Mouse (Mus musculus) frontal cortex, postnatal 10 days (tissue): ENCODE data around the gene Tradd.

Experiments used
- DNase-seq, 2 experiments: peaks; one replicate each; pipeline ENCODE4 v3.0.0; 2022; ENCODE audit warnings: low spot score in 2 of 2, mixed read lengths in 1 of 2

Gene Tradd

GRCm38 (mm10) chr8:105264024-105264982 is at the start of gene Tradd, which contains the start of gene Fbxl8:
Tradd (minus strand) TSS chr8:105264609.
Fbxl8 (plus strand) TSS chr8:105264648.
- DNase-seq, result peak in 1 of 2 experiments; percentile 43

GRCm38 (mm10) chr8:105313622-105314402 is 49.4 kb upstream of the Tradd start:
- DNase-seq, result no peak

DNA sequence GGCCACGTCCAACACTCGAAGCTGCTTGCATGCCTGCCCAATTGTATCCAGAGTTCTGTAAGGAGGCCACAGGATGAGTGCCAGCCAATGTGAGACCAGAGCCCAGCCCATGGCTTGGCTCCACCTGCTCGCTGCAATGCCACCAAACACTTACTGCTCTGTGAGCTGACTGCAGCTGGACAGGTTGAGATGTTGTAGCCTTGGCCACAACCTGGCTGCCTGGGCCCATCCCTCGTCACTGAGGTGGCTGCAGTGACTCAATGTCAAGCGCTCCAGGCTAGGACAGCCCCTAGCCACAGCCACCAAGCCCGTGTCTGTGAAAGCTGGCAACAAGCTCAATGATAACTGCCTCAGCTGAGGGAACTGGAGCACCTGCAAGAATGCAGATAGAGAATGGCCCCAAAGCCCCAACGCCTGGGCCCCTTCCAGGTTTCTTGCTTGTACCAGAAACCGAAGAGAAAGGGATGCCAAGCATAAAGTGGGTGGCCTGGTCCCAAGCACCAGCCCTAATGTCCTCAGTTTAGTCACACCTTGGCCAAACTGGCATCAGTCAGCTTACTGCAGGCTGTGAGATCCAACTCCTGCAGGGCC is 48.6 kb upstream of the Tradd start:
- no peak for DNase-seq

DNA sequence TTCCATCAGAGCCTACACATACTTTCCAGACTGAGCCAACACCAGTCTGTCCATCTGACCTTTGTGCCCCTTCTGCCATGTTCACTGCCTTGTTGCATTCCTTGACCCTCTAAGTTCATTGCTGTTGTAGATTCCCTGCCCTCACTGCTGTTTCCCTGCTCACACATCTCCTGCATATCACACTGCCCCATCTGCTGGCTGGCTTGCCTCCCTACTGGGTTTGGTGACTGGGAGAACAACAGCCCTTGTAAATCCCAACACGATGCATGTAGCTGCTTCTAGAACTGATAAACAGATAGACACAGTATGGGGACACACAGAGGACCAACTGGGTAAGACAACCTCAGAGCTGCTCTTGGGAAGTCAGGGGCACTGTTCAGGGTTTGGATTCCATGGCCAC is 47.3 kb upstream of the Tradd start:
- DNase-seq, result no peak

DNA sequence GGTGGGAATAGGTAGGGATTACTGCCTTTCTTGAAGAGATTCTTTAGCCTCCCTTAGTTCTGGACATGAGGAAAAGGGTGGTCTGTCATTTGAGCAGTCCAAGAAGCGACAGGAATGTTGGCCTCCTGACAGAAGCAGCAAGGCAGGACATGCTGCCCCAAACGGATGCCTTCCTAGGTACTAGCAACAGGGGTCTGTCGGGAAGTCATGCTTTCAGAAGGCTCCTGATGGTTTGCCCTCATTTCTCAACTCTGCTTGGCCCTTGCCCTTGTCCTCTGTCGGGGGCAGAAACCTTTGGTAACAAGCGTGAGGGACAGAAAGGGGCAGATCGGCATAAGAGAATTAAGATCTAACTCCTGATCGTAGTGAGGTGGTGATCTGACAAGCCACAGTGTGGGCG is 45.7 kb upstream of the Tradd start:
- no peak for DNase-seq

GRCm38 (mm10) chr8:105309142-105309847 is 44.9 kb upstream of the Tradd start:
- no peak for DNase-seq

- DNase-seq, result no peak
These were observed 44.0 kb upstream of the Tradd start for GRCm38 (mm10) chr8:105308428-105308827.

- no peak for DNase-seq
These were observed 43.3 kb upstream of the Tradd start for GRCm38 (mm10) chr8:105307670-105308069.

DNA sequence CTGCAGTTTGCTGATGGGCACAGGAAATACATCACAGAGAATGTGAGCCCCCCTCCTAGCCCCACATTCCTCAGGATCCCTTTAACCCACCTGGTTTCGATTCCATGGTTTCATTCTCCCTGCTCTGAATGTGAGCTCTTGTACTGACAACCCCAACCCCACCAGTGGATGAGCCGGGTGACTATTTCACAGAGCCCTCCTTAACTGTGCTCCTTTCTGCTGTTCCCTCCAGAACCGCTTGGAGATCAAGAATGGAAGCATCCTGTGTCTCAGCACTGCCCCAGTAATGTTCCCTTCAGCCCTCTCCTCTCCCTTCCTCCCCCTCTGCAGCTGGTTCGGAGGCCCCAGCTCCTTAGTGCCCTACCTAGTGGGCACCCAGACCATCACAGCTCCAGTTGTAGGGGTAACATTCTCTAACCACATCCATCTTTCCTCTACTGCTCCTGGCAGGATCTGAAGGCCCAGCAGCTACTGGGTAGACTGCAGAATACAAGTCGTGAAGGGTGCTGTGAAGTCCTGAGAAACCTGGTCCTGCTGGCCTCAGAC is 41.8 kb upstream of the Tradd start:
- no peak for DNase-seq

DNA sequence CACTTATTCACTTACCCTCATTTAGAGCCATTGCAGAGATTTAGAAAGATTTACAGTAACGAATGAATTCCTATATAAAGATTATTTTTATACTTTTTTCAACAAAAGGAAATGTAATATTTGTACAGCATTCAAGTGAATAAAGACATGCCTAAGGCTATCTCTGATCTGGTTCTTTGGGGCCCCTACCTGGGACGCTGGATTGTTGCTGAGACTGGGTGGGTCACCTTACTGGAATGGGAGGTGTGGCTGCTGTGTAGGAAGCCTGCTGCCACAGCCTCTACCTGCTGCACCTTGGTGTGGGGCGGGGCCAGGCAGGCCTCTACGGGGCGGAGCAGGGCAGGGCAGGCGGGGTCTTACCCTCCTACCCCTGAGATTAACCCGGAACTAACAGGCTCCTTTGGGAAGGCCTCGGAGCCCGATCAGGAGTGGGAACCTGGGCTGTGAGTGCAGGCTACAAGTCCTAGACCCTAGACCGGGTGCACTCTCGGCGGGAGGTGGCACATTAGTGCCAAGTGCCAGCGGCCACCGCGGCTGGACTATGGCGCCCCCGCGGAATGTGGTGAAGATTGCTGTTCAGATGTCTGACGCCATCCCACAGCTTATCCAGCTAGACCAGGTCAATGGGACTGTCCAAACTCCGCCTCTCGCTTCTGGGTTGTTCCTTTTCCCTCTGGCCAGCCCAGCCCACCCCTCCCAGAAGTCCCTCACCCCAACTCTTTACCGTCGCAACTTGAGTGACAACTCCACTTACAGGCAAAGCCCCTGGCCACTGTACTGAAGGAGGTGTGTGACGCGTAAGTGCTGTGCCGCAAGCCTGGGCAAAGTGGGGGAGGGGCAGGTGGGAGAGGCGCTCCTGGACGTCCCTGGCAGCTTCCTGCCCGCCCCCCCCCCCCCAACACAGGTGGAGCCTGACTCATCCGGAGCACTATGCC is 41.1 kb upstream of the Tradd start, which contains the start of gene Elmo3:
Gene Elmo3, plus strand, starts transcription at position 391 of the 935 bp plus-strand sequence.
- DNase-seq, result peak in 1 of 2 experiments; percentile 48

- no peak for DNase-seq
These were observed 40.2 kb upstream of the Tradd start for GRCm38 (mm10) chr8:105304325-105305210.

DNA sequence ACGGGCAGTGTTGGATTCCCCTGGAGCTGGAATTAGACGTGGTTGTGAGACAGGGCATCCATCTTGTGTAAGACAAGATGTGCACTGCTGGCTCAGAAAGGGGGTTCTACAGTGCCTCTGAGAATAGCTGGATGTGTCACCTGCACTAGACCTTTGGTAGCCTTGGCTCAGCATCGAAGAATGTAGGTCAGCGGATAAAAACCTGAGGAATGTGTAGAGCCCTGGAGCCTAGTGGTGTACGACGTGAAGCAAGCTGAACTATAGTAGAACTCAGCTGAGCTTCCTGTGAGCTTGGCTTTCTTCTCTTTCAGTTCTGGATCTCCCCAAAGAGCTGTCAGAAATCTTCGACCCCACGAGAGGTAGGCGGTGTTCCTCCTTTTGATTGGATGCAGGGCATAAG is 39.5 kb upstream of the Tradd start:
- no peak for DNase-seq

DNA sequence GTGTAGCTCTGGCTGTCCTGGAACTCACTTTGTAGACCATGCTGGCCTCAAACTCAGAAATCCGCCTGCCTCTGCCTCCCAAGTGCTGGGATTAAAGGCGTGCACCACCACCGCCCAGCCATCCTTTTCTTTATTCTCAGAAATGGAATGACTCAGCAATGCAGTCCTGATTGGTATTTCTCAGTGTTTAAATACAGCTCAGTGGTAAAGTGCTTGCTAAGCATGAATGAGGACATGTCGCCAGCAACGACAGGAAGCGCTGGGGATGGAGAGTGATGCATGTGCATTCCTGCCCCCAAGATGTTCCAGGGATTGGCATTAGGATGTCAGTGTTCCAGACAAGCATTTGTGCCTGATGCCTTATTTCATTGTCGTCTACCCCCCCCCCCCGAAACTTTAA is 39.0 kb upstream of the Tradd start:
- DNase-seq, result no peak

DNA sequence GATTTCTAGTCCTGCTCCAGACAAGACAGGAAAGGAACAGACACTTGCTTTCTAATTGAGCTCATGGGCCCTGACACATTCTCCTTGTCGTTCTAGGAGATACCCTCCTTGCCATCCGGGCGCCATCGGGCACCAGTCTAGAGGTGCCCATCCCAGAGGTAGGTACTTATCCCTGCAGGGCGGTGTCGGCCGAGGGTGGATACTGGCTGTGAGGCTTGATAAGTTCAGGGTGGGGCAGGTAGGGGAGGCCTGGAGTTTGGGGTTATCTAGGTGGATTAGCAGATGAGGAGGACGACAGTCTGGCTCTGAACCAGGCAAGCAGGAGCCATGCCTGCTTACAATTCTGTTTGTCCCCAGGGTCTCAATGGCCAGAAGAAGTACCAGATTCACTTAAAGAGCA is 35.6 kb upstream of the Tradd start:
- DNase-seq, result no peak

GRCm38 (mm10) chr8:105298351-105299252 is 34.2 kb upstream of the Tradd start:
- no peak for DNase-seq

GRCm38 (mm10) chr8:105297511-105298192 is 33.2 kb upstream of the Tradd start, which contains the start of gene E2f4:
E2f4 (plus strand) TSS chr8:105297663.
- peak; percentile 80 to 89 for DNase-seq

- DNase-seq, result no peak
These were observed 31.6 kb upstream of the Tradd start, which contains the start of gene Exoc3l for GRCm38 (mm10) chr8:105295895-105296573. Exoc3l (minus strand) TSS chr8:105296101.
